Mouse (Mus musculus) urinary bladder, postnatal 14 days (tissue): ENCODE data around the gene Gm20388.

Experiments
- DNase-seq: peaks from one replicate; pipeline ENCODE4 v3.0.0; 2021; ENCODE audit warnings: low spot score

The Gm20388 gene

DNA sequence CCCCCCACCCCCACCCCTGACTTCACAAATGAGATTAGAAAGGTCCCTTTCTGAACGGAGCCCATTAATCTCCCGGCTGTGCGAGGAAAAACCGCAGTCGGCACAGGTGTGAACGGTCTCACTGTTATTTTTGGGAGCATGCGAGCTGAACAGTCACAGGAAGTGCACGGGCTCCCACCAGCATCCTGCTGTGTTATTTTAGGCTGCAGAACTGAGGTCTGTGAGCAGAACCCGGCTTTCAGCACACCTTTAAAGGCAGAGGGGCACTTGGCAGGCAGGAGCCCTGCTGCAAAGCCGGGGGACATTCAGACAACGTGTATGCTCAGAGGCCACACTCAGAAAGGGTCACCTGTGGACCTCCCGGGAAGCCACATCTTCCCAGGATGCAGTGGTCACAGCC lies 1110.8 kb downstream of the Gm20388 start:
- DNase-seq, result no peak

- no peak for DNase-seq
Observed at GRCm38 (mm10) chr8:121023003-121023402, 1112.4 kb downstream of the Gm20388 start.

GRCm38 (mm10) chr8:121023736-121024135 lies 1113.1 kb downstream of the Gm20388 start:
- DNase-seq, result no peak

DNA sequence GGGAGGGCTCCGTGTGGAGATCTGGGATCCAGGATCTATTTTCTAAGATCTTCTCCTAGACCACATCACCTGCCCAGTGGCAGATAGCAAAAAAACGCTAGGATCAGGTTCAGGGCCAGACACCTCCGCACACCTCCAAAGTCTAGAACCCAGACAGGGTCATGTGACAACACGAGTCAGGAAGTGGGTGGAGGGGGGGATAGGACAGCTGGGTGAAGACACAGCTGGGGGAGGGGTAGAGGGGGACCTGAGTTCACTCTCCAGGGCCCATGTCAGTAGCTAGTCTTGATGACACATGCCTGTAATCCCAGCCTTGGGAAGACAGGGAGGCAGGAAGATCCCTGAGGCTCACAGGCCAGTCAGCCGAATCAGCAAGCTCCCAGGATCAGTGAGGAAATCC lies 1114.8 kb downstream of the Gm20388 start:
- no peak for DNase-seq

DNA sequence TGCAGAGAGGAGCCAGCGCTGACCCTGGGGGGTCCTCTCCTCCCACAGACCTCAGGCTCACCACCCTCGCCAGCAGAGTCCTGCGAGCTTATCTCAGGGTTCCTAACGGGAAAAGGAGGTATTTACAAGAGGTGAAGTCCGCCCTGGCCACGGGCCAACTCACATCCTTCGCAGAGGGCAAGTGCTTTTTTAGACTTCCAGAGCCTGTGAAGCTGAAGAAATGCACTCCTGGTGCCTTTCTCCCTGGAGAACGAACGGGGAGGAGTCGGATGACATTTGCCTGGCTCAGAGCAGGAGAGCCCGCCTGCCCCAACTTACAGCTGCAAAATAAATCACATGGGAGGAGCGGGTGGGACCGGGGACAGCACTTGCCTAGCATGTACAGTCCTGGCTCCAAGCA lies 1117.1 kb downstream of the Gm20388 start:
- peak; percentile 39 for DNase-seq

DNA sequence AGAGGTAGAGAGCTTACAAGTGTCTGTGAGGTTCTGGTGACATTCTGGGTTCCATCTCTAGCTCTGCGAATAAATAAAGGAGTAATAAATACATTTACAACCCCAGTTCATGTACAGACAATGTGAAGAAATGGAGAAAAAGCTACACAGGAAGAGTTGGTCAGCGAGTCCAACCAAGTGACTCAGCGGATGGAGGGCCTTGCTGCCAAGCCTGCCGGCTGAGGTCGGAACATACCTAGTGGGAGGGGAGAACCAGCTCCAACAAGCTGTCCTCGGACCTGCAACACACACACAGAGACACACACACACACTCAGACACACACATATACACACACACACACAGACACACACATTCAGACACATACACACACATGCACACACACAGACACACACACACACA lies 1118.4 kb downstream of the Gm20388 start:
- no peak for DNase-seq

- no peak for DNase-seq
Observed at GRCm38 (mm10) chr8:121030496-121031040, 1119.9 kb downstream of the Gm20388 start.

DNA sequence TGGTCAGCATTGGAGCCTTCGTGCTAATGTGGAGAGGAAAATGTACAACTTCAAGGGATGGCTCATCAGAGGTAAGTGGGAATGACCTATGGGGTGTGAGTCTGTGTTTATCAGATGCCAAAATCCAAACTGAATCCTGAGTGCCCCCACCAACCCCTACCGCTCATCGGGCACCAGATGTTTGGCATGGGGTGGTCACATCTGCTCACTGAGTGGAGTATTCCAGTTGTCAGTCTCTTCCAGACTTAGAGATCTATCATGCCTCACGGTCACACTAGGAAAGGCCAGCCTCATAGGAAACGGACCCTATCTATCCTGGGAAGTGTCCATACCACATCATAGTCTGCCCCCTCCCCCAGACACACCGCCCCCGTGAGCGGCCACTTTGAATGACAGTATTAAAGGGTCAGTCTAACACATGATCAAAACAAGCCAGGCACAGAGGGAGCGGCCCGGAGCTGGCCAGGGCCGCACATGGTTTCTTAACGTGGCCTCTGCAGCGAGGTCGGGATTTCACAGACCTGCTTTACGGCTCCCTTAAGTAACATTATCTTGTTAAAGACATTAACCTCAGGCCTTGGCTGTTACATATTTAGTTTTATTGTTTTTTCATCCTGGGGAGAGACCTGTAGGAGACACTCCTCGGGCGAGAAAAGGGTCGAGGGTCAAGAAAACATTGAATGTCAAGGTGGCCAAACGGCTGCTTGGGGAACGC lies 1122.8 kb downstream of the Gm20388 start:
- no peak for DNase-seq

GRCm38 (mm10) chr8:121035611-121036010 lies 1125.0 kb downstream of the Gm20388 start:
- peak; percentile 19 for DNase-seq

DNA sequence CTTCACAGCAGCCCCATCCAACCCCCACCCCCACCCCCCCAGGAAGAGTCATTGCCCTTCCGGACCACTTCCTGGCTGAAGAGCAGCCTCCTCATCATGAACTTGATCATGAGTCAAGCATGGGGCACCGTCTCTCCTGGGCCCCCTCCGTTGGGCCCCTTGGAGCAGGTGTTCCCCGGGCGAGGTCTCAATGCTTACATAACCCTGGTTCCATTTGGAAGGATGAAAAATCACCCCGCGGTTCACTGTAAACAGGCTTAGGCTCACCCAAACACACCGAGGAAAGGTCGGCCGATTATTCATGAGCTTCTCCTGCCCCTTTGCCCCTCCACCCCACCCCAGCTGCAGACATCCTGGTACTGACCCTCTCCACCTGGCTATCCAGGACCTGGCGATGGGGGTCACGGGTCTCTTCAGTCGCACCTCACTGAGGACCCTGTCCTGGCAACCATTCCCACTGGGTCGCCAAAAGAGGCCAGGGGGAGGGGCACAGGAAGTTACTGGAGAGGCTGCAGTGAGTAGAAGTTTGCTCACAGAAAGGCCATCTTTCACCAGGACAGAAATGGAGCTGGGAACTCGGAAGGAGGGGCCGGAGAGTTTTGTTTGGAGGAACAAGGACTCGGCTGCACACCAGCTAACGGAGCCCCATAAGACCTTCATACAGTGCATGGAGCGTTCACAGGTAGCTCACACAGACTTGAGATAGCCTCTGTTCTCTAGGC lies 1133.2 kb downstream of the Gm20388 start:
- no peak for DNase-seq

- DNase-seq, result no peak
Observed at GRCm38 (mm10) chr8:121047441-121047840, 1136.8 kb downstream of the Gm20388 start.

DNA sequence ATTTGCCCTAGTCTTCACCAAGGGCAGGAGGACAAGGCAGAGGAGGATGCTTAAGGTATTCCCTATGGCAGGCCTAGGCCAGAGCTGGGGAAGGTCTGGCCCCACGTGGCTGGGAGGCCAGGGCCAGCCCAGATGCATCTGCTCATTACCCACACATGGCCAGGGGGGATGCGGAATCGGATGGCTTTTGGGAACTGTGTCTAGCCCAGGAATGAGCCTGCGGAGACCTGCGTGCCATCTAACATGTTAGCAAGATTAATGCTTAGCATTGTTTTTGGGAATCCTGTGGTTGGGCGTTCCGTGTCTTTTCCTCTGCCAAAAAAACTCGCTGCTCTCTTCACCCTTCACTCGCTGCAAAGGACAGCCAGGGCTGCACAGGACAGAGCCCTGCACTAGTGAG lies 1147.4 kb downstream of the Gm20388 start:
- DNase-seq, result no peak

- no peak for DNase-seq
Observed at GRCm38 (mm10) chr8:121059098-121059497, 1148.5 kb downstream of the Gm20388 start.

- no peak for DNase-seq
Observed at GRCm38 (mm10) chr8:121062521-121062920, 1151.9 kb downstream of the Gm20388 start.

GRCm38 (mm10) chr8:121063649-121064048 lies 1153.0 kb downstream of the Gm20388 start:
- DNase-seq, result no peak

- no peak for DNase-seq
Observed at GRCm38 (mm10) chr8:121071454-121071853, 1160.8 kb downstream of the Gm20388 start.

GRCm38 (mm10) chr8:121072406-121073130 lies 1161.9 kb downstream of the Gm20388 start:
- DNase-seq, result no peak

DNA sequence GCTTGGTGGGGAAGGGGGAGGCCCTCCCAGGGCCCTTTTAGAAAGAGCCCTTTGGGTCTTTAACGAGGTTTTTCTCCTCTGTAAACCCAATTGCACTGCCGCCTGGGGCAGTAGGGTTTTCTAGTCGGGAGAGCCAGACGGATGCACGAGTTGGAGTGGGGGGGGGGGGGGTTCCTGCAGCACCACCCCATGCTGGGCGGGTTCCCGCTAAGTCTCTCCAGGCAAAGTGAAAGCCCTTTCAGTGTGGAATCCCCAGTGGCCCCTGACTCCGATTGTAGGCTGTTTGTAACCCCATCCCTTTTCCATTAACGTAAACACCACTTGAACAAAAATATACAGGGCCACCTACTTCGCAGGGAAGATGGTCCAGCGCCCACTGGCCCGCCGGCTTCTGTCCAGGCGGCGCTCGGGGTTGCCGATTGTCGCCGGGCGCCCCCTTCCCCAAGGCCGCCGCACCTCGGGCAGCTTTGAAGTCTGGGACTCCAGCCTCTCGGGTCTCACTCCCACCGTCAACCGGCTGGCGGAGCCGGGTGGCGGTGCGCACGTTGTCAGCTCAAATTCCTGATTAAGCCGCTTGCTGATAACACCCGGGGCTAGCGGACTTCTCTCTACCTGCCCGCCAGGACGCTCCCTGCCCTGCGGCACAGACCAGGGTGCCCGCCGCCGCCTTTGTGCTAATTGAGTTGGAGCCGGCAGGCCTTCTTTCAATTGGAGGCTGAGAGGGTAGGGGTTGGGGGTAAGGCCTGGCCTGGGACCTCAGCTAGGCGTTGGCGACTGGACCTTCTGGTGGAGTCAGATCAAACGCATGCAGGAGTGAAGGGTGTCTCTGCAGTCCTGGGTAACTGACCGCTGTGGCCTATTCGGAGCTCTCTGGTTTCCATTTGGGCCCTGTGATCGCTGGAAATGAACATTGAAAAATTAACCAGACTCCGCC lies 1162.8 kb downstream of the Gm20388 start:
- no peak for DNase-seq

- no peak for DNase-seq
Observed at GRCm38 (mm10) chr8:121074108-121074847, 1163.6 kb downstream of the Gm20388 start.

DNA sequence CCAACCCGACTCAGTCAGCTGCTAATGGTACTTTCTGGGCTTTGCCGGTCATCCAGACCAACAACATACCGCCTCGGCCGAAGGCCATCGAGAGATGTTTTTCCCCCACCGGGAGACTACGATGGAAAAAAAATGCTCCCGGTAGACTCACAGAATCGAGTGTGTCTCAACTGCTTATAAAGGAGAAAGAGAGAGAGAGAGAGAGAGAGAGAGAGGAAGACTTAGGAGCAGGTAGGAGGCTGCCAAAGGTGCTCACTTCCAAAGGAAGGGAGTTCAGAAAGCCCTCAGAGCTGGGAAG lies 1164.2 kb downstream of the Gm20388 start:
- DNase-seq, result no peak

DNA sequence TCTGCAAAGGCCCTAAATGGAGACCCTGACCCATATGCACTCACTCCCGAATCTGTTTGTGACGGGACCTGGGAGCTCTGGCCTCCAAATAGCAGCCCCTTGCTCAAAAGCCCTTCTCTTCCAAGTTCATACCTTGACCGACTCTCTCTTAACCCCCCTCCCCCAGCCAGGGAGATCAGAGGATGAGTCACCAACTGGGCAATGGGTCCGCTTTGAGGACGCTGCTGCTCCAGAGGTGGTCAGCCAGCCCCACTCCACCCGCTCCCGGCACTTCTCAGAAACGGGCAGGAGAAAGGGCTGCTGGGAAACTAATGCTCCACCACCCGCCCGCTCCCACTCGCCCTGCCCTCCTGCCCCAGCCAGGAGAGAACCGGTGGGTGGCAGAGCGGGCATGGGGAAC lies 1165.3 kb downstream of the Gm20388 start:
- no peak for DNase-seq
